Mouse (Mus musculus) testis, adult 2 months (tissue): ENCODE measurements around the gene Pbx4. TPM values are rescaled to one million over a fixed set of nuclear protein-coding genes. Genes with fewer than 3 reads are reported as not detected.

Experiments
- H3K27ac ChIP-seq: fragments of 200-500 bp; 2 replicates; pipeline ENCODE4 v1.5.1; 2012; ENCODE audit warnings: low read depth, low read length; ENCODE audit not compliant: control insufficient read depth, insufficient read depth
- H3K27me3 ChIP-seq: fragments of 200-500 bp; 2 replicates; pipeline ENCODE4 v1.6.1; 2012; ENCODE audit warnings: mild to moderate bottlenecking, low read length, moderate library complexity; ENCODE audit not compliant: control insufficient read depth, insufficient read depth
- H3K36me3 ChIP-seq: fragments of 200-500 bp; 2 replicates; pipeline ENCODE4 v1.6.1; 2012; ENCODE audit warnings: mild to moderate bottlenecking, low read length; ENCODE audit not compliant: control insufficient read depth, insufficient read depth
- H3K4me1 ChIP-seq: fragments of 200-500 bp; 2 replicates; pipeline ENCODE4 v1.6.1; 2012; ENCODE audit warnings: low read length; ENCODE audit not compliant: control insufficient read depth, insufficient read depth
- H3K4me3 ChIP-seq: fragments of 200-500 bp; 2 replicates; pipeline ENCODE4 v1.5.1; 2012; ENCODE audit warnings: low read depth, mild to moderate bottlenecking, low read length, moderate library complexity, mixed read lengths; ENCODE audit not compliant: control insufficient read depth
- CTCF ChIP-seq: fragments of 200-500 bp; IDR thresholded peaks from 2 replicates; pipeline ENCODE4 v1.5.1; 2012; ENCODE audit warnings: low read depth, mild to moderate bottlenecking, inconsistent platforms, low read length, moderate library complexity; ENCODE audit not compliant: control insufficient read depth, insufficient read depth, insufficient replicate concordance
- POLR2A ChIP-seq: fragments of 200-500 bp; IDR thresholded peaks from 2 replicates; pipeline ENCODE4 v1.6.1; 2012; ENCODE audit warnings: low read depth, mild to moderate bottlenecking, inconsistent platforms, low read length, moderate library complexity; ENCODE audit not compliant: control insufficient read depth
- polyA plus RNA-seq: library from polyadenylated mRNA; depleted of rRNA; stranded (reverse); fragments of >200 nt; gene quantifications from 2 replicates; pipeline ENCODE4 v1.2.3, GENCODE M21; 2012; rRNA removed

The Pbx4 gene
- polyA plus RNA-seq, 1 experiment, result 187 TPM

GRCm38 (mm10) chr8:69914526-69914925 lies 82.2 kb downstream of the Pbx4 start:
- no peak for TF ChIP-seq POLR2A
- no peaks in the 10 kb centered on the region for H3K27me3 ChIP-seq
- H3K4me3 ChIP-seq, result no peak overlapping the region
- no peaks in the 10 kb centered on the region for H3K4me1 ChIP-seq
- H3K27ac ChIP-seq, result no peak overlapping the region
- no peaks in the 10 kb centered on the region; the same call in 1 of the 2 replicates for H3K36me3 ChIP-seq

GRCm38 (mm10) chr8:69915748-69916147 lies 83.5 kb downstream of the Pbx4 start:
- Histone ChIP-seq H3K4me1 (peaks cover 2% of the 10 kb centered on the region), H3K36me3 (no peaks in the 10 kb centered on the region; the same call in 1 of the 2 replicates), H3K27me3 (no peaks in the 10 kb centered on the region), H3K27ac (no peak overlapping the region), H3K4me3 (no peak overlapping the region)
- no peak for TF ChIP-seq POLR2A

GRCm38 (mm10) chr8:69918506-69918905 lies 86.2 kb downstream of the Pbx4 start:
- no peaks in the 10 kb centered on the region for H3K27me3 ChIP-seq
- no peak overlapping the region for H3K27ac ChIP-seq
- TF ChIP-seq POLR2A, result no peak
- TF ChIP-seq CTCF, result no peak
- H3K4me3 ChIP-seq, result no peak overlapping the region
- H3K4me1 ChIP-seq, result peaks cover 2% of the 10 kb centered on the region
- no peaks in the 10 kb centered on the region; the same call in 1 of the 2 replicates for H3K36me3 ChIP-seq

GRCm38 (mm10) chr8:69919010-69919409 lies 86.7 kb downstream of the Pbx4 start:
- Histone ChIP-seq H3K4me3 (no peak overlapping the region), H3K27ac (no peak overlapping the region), H3K36me3 (no peaks in the 10 kb centered on the region; the same call in 1 of the 2 replicates), H3K27me3 (no peaks in the 10 kb centered on the region), H3K4me1 (peaks cover 2% of the 10 kb centered on the region)
- TF ChIP-seq POLR2A, result no peak
- TF ChIP-seq CTCF, result no peak

- Histone ChIP-seq H3K27me3 (no peaks in the 10 kb centered on the region), H3K27ac (no peak overlapping the region), H3K4me3 (no peak overlapping the region), H3K36me3 (no peaks in the 10 kb centered on the region; the same call in 1 of the 2 replicates), H3K4me1 (peaks cover 2% of the 10 kb centered on the region)
- TF ChIP-seq POLR2A (no peak), CTCF (no peak)
Measured at GRCm38 (mm10) chr8:69919876-69920662, 87.8 kb downstream of the Pbx4 start.

GRCm38 (mm10) chr8:69921141-69921540 lies 88.8 kb downstream of the Pbx4 start:
- H3K4me1 ChIP-seq, result peaks cover 2% of the 10 kb centered on the region
- no peak overlapping the region for H3K4me3 ChIP-seq
- H3K36me3 ChIP-seq, result no peaks in the 10 kb centered on the region; the same call in 1 of the 2 replicates
- TF ChIP-seq CTCF (no peak), POLR2A (no peak)
- H3K27me3 ChIP-seq, result no peaks in the 10 kb centered on the region
- H3K27ac ChIP-seq, result no peak overlapping the region

Other genes starting within 250 kb of the Pbx4 start
- 4.3 and 4.8 TPM in 2 replicates for gene Zfp868, start 206.9 kb upstream of the Pbx4 start, polyA plus RNA-seq
- 0.51 and 0.75 TPM in 2 replicates for gene Zfp964, start 178.0 kb upstream of the Pbx4 start, polyA plus RNA-seq
- gene Zfp869, start 121.8 kb upstream of the Pbx4 start, polyA plus RNA-seq, result 1.4 TPM in 2 replicates
- gene Zfp963, start 82.5 kb upstream of the Pbx4 start, polyA plus RNA-seq, result 0.47 and 0.48 TPM in 2 replicates
- gene Gm20422, start 57.6 kb upstream of the Pbx4 start, polyA plus RNA-seq, result not detected in 2 replicates
- gene Atp13a1, start 41.3 kb upstream of the Pbx4 start, polyA plus RNA-seq, result 22.6 and 23.6 TPM in 2 replicates
- gene Zfp866, start 41.3 kb upstream of the Pbx4 start, polyA plus RNA-seq, result 6.4 and 8.1 TPM in 2 replicates
- gene Gmip, start 23.8 kb upstream of the Pbx4 start, polyA plus RNA-seq, result 4.4 and 4.5 TPM in 2 replicates
- gene Lpar2, start 10.1 kb upstream of the Pbx4 start, polyA plus RNA-seq, result 7.9 and 10.1 TPM in 2 replicates
- 0.36 and 0.51 TPM in 2 replicates for gene Cilp2, start 55.2 kb downstream of the Pbx4 start, polyA plus RNA-seq
- gene Tssk6, start 69.7 kb downstream of the Pbx4 start, polyA plus RNA-seq, result 844 and 936 TPM in 2 replicates
- gene Ndufa13, start 70.1 kb downstream of the Pbx4 start, polyA plus RNA-seq, result 122 and 131 TPM in 2 replicates
- 0.95 TPM in 2 replicates for gene Yjefn3, start 70.2 kb downstream of the Pbx4 start, polyA plus RNA-seq
- gene Gatad2a, start 163.9 kb downstream of the Pbx4 start, polyA plus RNA-seq, result 80.8 and 84.9 TPM in 2 replicates
- 46.0 and 52.7 TPM in 2 replicates for gene Mau2, start 210.2 kb downstream of the Pbx4 start, polyA plus RNA-seq
- 32.5 and 34.5 TPM in 2 replicates for gene Sugp1, start 210.3 kb downstream of the Pbx4 start, polyA plus RNA-seq
- gene Tm6sf2, start 240.4 kb downstream of the Pbx4 start, polyA plus RNA-seq, result 11.0 and 14.1 TPM in 2 replicates